Mouse (Mus musculus): Measurements from ENCODE around the gene Klrb1a. TPM values are rescaled to one million over a fixed set of nuclear protein-coding genes. Genes with fewer than 3 reads are reported as not detected.
"Not testable (repeated sequence)": the region's sequence is repeated elsewhere in the genome, so short reads cannot be mapped to it uniquely, and the experiment has no call there.

Klrb1a gene
- total RNA-seq, 1 experiment = not detected

DNA sequence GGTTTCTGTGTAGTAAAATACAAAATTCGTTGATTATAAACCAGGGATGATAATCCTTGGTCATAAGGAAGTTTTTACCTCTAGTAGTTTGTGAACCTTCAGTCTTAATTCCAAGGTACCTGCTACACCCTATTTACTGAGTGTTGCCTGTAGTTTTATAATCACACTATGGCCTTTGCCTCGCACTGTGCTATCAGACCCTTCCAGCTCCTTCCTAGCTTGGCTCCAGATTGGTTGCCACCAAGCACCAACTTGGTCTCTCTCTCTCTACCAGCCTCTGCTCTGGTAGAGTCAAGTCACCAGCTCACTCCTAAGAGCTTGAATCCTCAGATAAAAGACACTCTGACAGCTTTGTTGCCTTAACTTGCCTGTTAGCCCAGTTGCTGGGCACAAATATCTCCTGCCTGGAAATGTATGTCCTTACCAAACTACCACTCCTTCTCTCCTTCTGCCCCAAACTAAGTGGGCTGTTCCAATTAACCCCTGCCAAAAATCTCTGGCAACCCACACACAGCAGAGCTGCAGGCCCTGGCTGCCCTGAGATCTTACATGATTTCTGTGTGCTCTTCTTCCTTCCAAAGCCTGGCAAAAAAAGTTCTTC lies 17.9 kb upstream of the Klrb1a start:
- H3K4me3 ChIP-seq (ENCODE audit: insufficient read depth in 1 of 2, low read depth in 1 of 2, low read length in 2 of 2, poor library complexity in 1 of 2, severe bottlenecking in 1 of 2) = no peak overlapping the region
- DNase-seq (ENCODE audit: low read depth, low spot score) = no peak
- no peak overlapping the region for H3K9ac ChIP-seq (ENCODE audit: insufficient read depth, low read depth, low read length, poor library complexity, severe bottlenecking)
- no peak overlapping the region for H3K27ac ChIP-seq (ENCODE audit: insufficient read depth, low read depth, low read length, poor library complexity, severe bottlenecking)
- in situ Hi-C loops (cut with MboI; ENCODE audit: low sequenced_read_pairs in 2 of 2, unreplicated experiment in 2 of 2) = no loop called here
- 0 out of 2 replicates have a peak, but pooled peaks cover 1% of the 10 kb centered on the region for H3K9me3 ChIP-seq (ENCODE audit: control insufficient read depth, insufficient read depth, low read depth, low read length)
- H3K36me3 ChIP-seq (ENCODE audit: control insufficient read depth, insufficient read depth, low read length, poor library complexity, severe bottlenecking) = no peaks in the 10 kb centered on the region
- no peaks in the 10 kb centered on the region for H3K4me1 ChIP-seq (ENCODE audit: control insufficient read depth in 2 of 2, insufficient read depth in 2 of 2, low read length in 2 of 2, poor library complexity in 1 of 2)
- TF ChIP-seq CHD2 (IDR thresholded peaks at IDR 0.05; ENCODE audit: low read depth, low read length) = no peak

DNA sequence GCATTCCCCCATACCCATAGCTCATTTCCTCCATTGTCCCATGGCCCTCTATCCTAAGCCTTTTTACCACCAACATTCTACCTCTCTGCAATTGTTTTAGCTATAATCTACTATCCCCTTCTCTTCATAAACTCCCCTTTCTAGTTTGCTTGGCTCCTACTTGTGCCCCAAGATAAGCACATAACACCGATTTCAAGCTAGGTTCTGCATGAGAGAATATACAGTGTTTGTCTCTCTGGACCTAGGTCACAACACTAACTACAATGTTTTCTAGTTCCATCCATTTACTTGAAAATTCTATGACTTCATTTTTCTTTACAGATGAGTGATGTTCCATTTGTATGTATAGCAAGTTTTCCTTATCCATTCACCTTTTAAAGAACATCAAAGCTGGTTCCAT lies 17.3 kb upstream of the Klrb1a start:
- no peak for TF ChIP-seq HCFC1 (IDR thresholded peaks at IDR 0.05; ENCODE audit: borderline replicate concordance, insufficient read depth, low read length)
- no peak overlapping the region for H3K27ac ChIP-seq (ENCODE audit: insufficient read depth, low read depth, low read length, poor library complexity, severe bottlenecking)
- no peak overlapping the region for H3K4me3 ChIP-seq (ENCODE audit: insufficient read depth in 1 of 2, low read depth in 1 of 2, low read length in 2 of 2, poor library complexity in 1 of 2, severe bottlenecking in 1 of 2)
- no peaks in the 10 kb centered on the region for H3K4me1 ChIP-seq (ENCODE audit: control insufficient read depth in 2 of 2, insufficient read depth in 2 of 2, low read length in 2 of 2, poor library complexity in 1 of 2)
- 0 out of 2 replicates have a peak, but pooled peaks cover 1% of the 10 kb centered on the region for H3K9me3 ChIP-seq (ENCODE audit: control insufficient read depth, insufficient read depth, low read depth, low read length)
- DNase-seq (ENCODE audit: low read depth, low spot score) = no peak
- H3K36me3 ChIP-seq (ENCODE audit: control insufficient read depth, insufficient read depth, low read length, poor library complexity, severe bottlenecking) = no peaks in the 10 kb centered on the region
- no peak overlapping the region for H3K9ac ChIP-seq (ENCODE audit: insufficient read depth, low read depth, low read length, poor library complexity, severe bottlenecking)
- in situ Hi-C loops (cut with MboI; ENCODE audit: low sequenced_read_pairs in 2 of 2, unreplicated experiment in 2 of 2) = no loop called here

DNA sequence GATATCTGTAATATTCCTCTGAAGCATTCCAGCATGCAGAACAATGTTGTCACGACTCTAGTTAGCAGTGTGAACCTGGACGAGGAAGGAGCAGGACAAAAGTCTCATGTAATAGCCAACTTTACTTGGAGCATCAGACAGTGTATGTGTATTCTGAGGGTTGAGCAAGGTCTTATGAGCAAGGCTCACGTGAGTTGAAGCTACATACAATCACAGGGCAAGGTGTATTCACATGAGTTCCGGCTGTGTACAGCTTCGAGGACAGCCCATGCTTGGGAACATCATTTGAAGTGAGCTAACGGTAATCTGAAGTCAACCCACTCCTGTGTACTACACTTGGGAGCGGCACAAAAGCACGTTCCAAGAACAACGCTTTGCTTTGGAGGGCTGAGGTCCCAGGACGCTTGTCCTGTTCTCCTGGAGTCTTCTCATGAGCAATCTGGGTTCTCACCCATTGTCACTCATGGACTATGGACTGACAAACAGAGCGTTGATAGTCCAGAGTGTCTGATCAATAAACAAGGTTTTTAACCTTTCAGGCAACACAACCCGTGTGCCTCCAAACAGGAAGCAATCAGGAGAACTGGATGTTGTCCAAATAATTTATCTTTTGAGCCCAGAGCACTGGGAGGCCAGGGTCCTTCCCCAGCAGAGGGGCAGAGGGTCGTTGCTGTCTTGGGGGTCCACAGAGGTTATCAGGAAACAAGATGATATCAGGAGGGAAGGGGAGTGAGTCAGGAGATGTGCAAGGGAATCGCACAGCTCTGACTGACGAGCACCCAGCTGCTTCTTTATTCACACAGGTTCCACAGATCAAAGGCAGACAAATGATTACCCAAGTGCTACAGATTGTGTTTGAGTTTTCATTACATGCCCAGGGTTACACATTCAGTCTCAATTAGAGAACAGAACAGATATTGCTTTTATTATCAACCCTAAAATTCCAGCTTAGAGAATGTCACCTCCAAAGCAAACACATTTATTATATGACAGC lies 7.9 kb upstream of the Klrb1a start:
- H3K27ac ChIP-seq (ENCODE audit: insufficient read depth, low read depth, low read length, poor library complexity, severe bottlenecking); H3K36me3 ChIP-seq (ENCODE audit: control insufficient read depth, insufficient read depth, low read length, poor library complexity, severe bottlenecking); H3K9me3 ChIP-seq (ENCODE audit: control insufficient read depth, insufficient read depth, low read depth, low read length); DNase-seq (ENCODE audit: low read depth, low spot score); H3K9ac ChIP-seq (ENCODE audit: insufficient read depth, low read depth, low read length, poor library complexity, severe bottlenecking); H3K4me1 ChIP-seq (ENCODE audit: control insufficient read depth in 2 of 2, insufficient read depth in 2 of 2, low read length in 2 of 2, poor library complexity in 1 of 2); H3K4me3 ChIP-seq (ENCODE audit: insufficient read depth in 1 of 2, low read depth in 1 of 2, low read length in 2 of 2, poor library complexity in 1 of 2, severe bottlenecking in 1 of 2); in situ Hi-C loops (cut with MboI; ENCODE audit: low sequenced_read_pairs in 2 of 2, unreplicated experiment in 2 of 2): not testable (repeated sequence)

DNA sequence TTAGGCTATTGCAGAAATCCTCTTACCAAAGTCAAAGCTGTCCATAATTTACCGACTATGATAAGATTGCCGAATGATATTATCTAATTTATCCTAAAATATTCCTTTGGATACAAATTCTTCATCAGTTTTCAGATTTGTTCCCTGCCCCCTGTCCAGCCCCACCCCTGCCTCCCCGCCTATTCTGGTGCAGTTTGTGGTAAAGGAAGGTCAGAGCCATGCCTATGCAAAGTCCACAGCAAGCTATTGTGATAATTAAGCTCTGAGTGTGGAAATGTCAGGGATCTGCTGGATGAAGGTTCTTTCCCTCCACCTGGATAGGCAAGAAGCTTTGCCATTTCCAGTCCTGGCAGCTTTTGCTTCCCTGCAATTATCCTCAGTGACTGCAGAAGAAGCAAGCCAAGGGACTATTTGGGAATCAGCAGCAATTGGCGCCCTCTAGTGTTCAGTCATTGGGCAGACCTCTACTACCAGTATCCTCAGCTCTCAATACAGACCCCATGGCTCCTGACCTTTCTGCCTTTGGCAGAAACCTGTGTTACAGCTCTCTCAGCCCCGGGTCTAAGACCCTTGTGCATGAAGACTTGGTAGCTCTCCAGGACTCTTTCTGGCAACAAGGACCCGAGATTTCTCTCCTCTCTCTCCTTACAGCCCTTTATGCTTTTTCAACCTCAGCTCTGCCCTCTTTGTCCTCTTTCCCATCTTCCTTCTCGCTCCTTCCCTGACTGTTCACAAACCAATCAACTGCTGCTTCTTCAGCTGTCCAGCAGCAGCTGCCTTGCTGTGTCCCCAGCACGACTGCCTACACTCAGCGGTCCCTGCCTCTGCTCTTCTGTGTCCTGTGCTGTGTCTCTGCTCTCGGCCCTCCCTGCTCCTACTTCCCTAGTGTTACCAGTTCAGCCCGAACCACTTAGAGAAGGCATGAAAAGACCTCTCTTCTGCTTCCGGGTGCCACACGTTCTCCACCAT lies 6.7 kb upstream of the Klrb1a start:
- H3K27ac ChIP-seq (ENCODE audit: insufficient read depth, low read depth, low read length, poor library complexity, severe bottlenecking); H3K9ac ChIP-seq (ENCODE audit: insufficient read depth, low read depth, low read length, poor library complexity, severe bottlenecking); H3K36me3 ChIP-seq (ENCODE audit: control insufficient read depth, insufficient read depth, low read length, poor library complexity, severe bottlenecking); H3K9me3 ChIP-seq (ENCODE audit: control insufficient read depth, insufficient read depth, low read depth, low read length); H3K4me1 ChIP-seq (ENCODE audit: control insufficient read depth in 2 of 2, insufficient read depth in 2 of 2, low read length in 2 of 2, poor library complexity in 1 of 2); in situ Hi-C loops (cut with MboI; ENCODE audit: low sequenced_read_pairs in 2 of 2, unreplicated experiment in 2 of 2): not testable (repeated sequence)
- DNase-seq (ENCODE audit: low read depth, low spot score) = peak; percentile 49
- H3K4me3 ChIP-seq (ENCODE audit: insufficient read depth in 1 of 2, low read depth in 1 of 2, low read length in 2 of 2, poor library complexity in 1 of 2, severe bottlenecking in 1 of 2) = peak overlapping the region in 1 of 2 experiments; percentile 17; a peak in 1 of 4 replicates
- 0 out of 2 replicates have a peak, but pooled peaks have one; percentile 41 for TF ChIP-seq ZC3H11A (IDR thresholded peaks at IDR 0.05; ENCODE audit: borderline replicate concordance, low read depth, low read length)

DNA sequence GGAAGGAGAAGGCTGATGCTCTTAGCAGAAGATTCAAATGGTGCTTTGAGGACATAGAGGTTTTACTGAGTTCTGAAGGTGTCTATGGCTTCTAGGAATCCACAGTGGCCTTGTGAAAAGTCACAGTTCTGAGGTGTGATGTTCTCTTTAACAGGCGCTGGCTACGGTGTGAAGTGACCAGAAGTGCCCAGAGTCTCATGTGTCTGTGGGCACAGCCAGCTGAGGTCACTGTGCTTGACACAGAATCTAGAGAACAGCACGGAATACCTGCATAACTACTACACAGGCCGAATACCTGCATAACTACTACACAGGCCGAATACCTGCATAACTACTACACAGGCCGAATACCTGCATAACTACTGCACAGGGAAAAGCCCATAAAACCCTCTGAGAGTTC lies 1.9 kb upstream of the Klrb1a start:
- H3K9me3 ChIP-seq (ENCODE audit: control insufficient read depth, insufficient read depth, low read depth, low read length) = not testable (repeated sequence)

More for the DNA sequence above, 1.9 kb upstream of the Klrb1a start:
- H3K27ac ChIP-seq (ENCODE audit: insufficient read depth, low read depth, low read length, poor library complexity, severe bottlenecking); in situ Hi-C loops (cut with MboI; ENCODE audit: low sequenced_read_pairs in 2 of 2, unreplicated experiment in 2 of 2); H3K9ac ChIP-seq (ENCODE audit: insufficient read depth, low read depth, low read length, poor library complexity, severe bottlenecking); H3K36me3 ChIP-seq (ENCODE audit: control insufficient read depth, insufficient read depth, low read length, poor library complexity, severe bottlenecking); DNase-seq (ENCODE audit: low read depth, low spot score); H3K4me3 ChIP-seq (ENCODE audit: insufficient read depth in 1 of 2, low read depth in 1 of 2, low read length in 2 of 2, poor library complexity in 1 of 2, severe bottlenecking in 1 of 2); H3K4me1 ChIP-seq (ENCODE audit: control insufficient read depth in 2 of 2, insufficient read depth in 2 of 2, low read length in 2 of 2, poor library complexity in 1 of 2): not testable (repeated sequence)

All from ES-E14 (cell line).